Mouse (Mus musculus): ENCODE measurements around the gene 1700010I14Rik. TPM values are rescaled to one million over a fixed set of nuclear protein-coding genes. Genes with fewer than 3 reads are reported as not detected.

1700010I14Rik gene
- polyA plus RNA-seq, 2 experiments: 0.55 to 0.79 TPM

DNA sequence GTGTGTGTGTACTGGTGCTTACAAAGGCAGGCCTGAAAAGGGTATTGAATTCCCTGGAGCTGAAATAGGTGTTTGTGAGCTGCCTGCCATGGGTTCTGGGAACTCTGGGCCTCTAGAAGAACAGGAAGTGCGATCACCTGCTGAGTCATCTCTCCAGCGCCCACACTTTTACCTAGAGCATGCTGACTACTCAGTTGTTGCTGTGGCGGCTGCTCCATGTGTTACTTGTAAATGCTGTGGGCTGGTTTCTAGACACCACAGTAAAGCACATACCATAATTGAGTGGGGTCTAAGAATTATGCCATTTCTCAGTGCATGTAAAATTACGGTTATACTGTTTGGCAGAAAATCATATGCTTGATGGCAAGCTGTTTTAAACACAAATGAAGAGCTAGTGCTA, 14.3 kb downstream of the 1700010I14Rik start:
- Histone ChIP-seq H3K9ac (replicated peaks) (no peak overlapping the region), H3K4me3 (ENCODE audit: insufficient read depth in 1 of 2, low read depth in 2 of 2, low read length in 2 of 2) (no peak overlapping the region), H3K4me2 (ENCODE audit: low read depth) (no peak overlapping the region), H3K27me3 (ENCODE audit: control insufficient read depth, insufficient read depth, low read length) (no peaks in the 10 kb centered on the region), H3K4me1 (replicated peaks; ENCODE audit: control insufficient read depth in 2 of 2, insufficient read depth in 2 of 2, low read length in 1 of 2) (no peaks in the 10 kb centered on the region), H3K36me3 (replicated peaks; ENCODE audit: control insufficient read depth, insufficient read depth, low read depth) (no peaks in the 10 kb centered on the region), H3K9me3 (ENCODE audit: control insufficient read depth, low read length) (no peaks in the 10 kb centered on the region), H3K27ac (no peak overlapping the region)
- ATAC-seq (ENCODE audit: insufficient read depth) (no peak), DNase-seq (ENCODE audit: low read depth in 3 of 3, low spot score in 3 of 3) (no peak)
- TF ChIP-seq EP300 (IDR thresholded peaks at IDR 0.05; ENCODE audit: low read depth) (no peak), CTCF (IDR thresholded peaks at IDR 0.05; ENCODE audit: low read depth) (no peak)
- WGBS (ENCODE audit: insufficient replicate concordance): 33% methylated on average over 4 of the region's 4 CpGs

DNA sequence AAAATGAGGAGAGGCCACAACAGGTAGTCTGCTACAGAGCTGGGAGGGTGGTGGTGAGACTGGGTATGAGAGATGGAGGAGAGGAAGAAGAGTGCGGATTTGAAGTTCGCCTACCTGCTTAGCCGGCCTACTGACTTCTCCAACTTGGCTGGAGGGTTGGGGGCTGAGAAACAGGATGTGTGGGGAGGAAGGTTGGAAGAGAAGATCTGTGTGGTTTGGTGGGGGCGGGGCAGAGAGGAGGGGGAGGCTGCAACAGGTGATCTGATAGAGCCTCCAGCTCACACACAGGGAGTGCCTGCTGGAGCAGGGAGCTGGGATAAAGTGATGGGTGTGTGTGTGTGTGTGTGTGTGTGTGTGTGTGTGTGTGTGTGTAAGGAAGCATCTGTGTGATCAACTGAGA, 16.4 kb downstream of the 1700010I14Rik start:
- TF ChIP-seq EP300 (IDR thresholded peaks at IDR 0.05; ENCODE audit: low read depth) (no peak), CTCF (IDR thresholded peaks at IDR 0.05; ENCODE audit: low read depth) (no peak)
- no peak overlapping the region for H3K4me3 ChIP-seq (ENCODE audit: insufficient read depth in 1 of 2, low read depth in 2 of 2, low read length in 2 of 2)
- WGBS (ENCODE audit: insufficient replicate concordance): 60% methylated on average over 4 of the region's 4 CpGs

DNA sequence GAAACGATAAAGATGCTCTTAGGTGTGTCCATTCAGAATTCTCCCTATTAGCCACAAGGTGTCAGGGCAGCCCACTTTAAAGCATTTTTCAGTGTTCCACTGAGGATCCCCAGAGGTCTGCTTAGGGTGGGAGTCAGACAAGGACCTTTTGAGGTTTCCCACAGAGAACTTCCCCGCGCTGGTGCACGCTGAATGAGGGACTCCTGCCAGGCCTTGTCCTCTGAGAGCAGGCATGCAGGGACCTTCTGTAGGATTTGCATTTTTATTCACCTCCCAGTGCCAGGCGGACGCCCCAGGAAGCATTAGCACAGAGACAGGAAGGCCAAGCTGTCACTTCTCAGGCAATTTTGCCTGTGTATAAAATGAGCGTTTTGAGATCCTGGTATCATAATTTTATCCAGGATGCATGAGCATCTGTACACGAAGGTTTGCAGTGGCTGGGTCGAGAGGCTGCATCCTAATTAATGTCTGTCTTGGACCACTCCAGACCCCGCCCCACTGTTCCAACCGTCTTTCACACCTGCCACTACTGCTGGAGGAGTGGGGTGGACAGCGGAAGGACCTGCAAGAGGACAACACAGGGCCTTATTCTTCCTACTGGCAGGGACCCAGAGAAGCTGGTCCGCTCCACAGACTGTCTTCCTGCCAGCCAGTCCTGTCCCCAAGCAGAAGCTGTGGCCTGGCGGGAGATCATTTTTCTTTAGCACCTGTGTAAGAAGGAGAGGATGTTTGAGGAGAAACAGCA, 35.2 kb downstream of the 1700010I14Rik start:
- WGBS (ENCODE audit: insufficient replicate concordance): 29% methylated on average over 14 of the region's 14 CpGs

More for the DNA sequence above, 16.4 kb downstream of the 1700010I14Rik start:
- H3K27me3 ChIP-seq (ENCODE audit: control insufficient read depth, insufficient read depth, low read length): no peaks in the 10 kb centered on the region
- ATAC-seq (ENCODE audit: insufficient read depth): no peak
- no peak overlapping the region for H3K9ac ChIP-seq (replicated peaks)
- H3K36me3 ChIP-seq (replicated peaks; ENCODE audit: control insufficient read depth, insufficient read depth, low read depth): no peaks in the 10 kb centered on the region
- no peaks in the 10 kb centered on the region for H3K4me1 ChIP-seq (replicated peaks; ENCODE audit: control insufficient read depth in 2 of 2, insufficient read depth in 2 of 2, low read length in 1 of 2)
- H3K27ac ChIP-seq: no peak overlapping the region
- DNase-seq (ENCODE audit: low read depth in 3 of 3, low spot score in 3 of 3): no peak
- no peaks in the 10 kb centered on the region for H3K9me3 ChIP-seq (ENCODE audit: control insufficient read depth, low read length)
- H3K4me2 ChIP-seq (ENCODE audit: low read depth): no peak overlapping the region

DNA sequence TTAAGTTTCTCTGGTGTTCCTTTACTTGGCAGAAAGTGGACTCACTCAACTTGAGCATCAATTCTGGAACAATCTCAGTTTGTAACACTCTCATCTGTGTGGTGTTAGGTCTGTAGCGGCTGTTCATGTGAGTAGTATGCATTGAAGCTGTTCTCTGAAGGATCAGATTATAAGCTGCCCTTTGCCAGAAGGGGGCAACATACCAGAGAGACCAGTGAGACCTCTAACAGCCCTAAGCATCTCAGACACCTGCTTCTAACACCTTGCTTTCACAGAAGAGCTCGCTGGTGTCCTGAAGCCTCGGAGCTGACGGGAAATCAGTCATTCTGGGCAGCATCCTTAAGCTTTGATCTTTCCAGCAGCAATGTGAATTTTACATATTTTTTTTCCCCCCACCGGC, 42.0 kb downstream of the 1700010I14Rik start:
- H3K9me3 ChIP-seq (ENCODE audit: control insufficient read depth, low read length): no peaks in the 10 kb centered on the region
- no peak for DNase-seq (ENCODE audit: low read depth in 3 of 3, low spot score in 3 of 3)
- no peak overlapping the region for H3K9ac ChIP-seq (replicated peaks)
- 53% methylated on average over 5 of the region's 5 CpGs for WGBS (ENCODE audit: insufficient replicate concordance)
- H3K27me3 ChIP-seq (ENCODE audit: control insufficient read depth, insufficient read depth, low read length): no peaks in the 10 kb centered on the region
- H3K36me3 ChIP-seq (replicated peaks; ENCODE audit: control insufficient read depth, insufficient read depth, low read depth): no peaks in the 10 kb centered on the region
- H3K4me2 ChIP-seq (ENCODE audit: low read depth): no peak overlapping the region
- ATAC-seq (ENCODE audit: insufficient read depth): no peak
- H3K27ac ChIP-seq: no peak overlapping the region
- no peak overlapping the region for H3K4me3 ChIP-seq (ENCODE audit: insufficient read depth in 1 of 2, low read depth in 2 of 2, low read length in 2 of 2)
- TF ChIP-seq EP300 (IDR thresholded peaks at IDR 0.05; ENCODE audit: low read depth) (no peak), CTCF (IDR thresholded peaks at IDR 0.05; ENCODE audit: low read depth) (0 out of 2 replicates have a peak, but pooled peaks have one; percentile 6)
- no peaks in the 10 kb centered on the region for H3K4me1 ChIP-seq (replicated peaks; ENCODE audit: control insufficient read depth in 2 of 2, insufficient read depth in 2 of 2, low read length in 1 of 2)

More for the DNA sequence above, 35.2 kb downstream of the 1700010I14Rik start:
- Histone ChIP-seq H3K36me3 (replicated peaks; ENCODE audit: control insufficient read depth, insufficient read depth, low read depth) (no peaks in the 10 kb centered on the region), H3K4me1 (replicated peaks; ENCODE audit: control insufficient read depth in 2 of 2, insufficient read depth in 2 of 2, low read length in 1 of 2) (no peaks in the 10 kb centered on the region), H3K27ac (no peak overlapping the region), H3K4me3 (ENCODE audit: insufficient read depth in 1 of 2, low read depth in 2 of 2, low read length in 2 of 2) (no peak overlapping the region), H3K9me3 (ENCODE audit: control insufficient read depth, low read length) (no peaks in the 10 kb centered on the region), H3K9ac (replicated peaks) (no peak overlapping the region), H3K27me3 (ENCODE audit: control insufficient read depth, insufficient read depth, low read length) (no peaks in the 10 kb centered on the region), H3K4me2 (ENCODE audit: low read depth) (no peak overlapping the region)
- DNase-seq (ENCODE audit: low read depth in 3 of 3, low spot score in 3 of 3) (no peak), ATAC-seq (ENCODE audit: insufficient read depth) (no peak)
- TF ChIP-seq CTCF (IDR thresholded peaks at IDR 0.05; ENCODE audit: low read depth) (no peak), EP300 (IDR thresholded peaks at IDR 0.05; ENCODE audit: low read depth) (no peak)

DNA sequence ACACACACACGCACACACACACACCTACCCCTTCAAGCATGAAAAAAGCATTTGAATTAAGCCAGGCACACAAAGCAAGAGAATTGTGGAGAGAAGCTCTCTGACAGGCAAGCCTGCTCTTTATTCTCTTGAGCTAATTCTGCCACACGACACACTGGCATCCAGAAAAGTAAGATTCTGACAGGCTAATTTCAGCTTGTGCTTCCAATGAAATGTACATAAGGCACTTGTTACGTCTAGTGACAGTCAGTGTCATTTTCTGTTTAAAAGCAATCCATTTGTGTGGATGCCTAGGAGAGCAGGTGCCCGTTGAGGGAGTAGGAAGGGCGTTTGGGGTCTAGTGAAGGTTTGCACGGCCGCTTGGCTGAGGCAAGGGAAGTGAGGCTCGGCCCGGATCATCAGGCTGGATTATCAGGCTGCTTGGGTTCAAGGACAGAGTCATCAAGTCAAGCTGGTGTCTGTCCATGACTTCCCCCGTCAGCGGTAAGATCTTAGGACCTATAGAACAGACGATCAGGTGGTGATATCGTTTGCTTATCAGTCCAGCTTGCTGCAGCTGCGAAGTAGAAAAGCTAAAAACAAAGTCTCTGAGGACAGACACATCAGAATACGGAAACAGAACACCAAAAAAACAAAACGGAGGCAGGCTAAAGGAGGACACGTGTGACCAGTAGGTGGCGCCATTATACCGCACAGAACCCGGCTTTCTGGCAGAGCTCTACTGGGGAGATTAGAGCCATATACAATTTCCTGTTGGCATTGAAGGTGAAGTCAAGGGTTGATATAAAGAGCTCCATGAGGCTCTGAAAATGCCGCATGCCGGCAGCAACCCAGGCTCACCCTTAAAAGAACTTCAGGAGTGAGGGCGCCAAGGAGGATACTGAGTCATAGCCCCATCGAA, 43.4 kb downstream of the 1700010I14Rik start:
- H3K4me1 ChIP-seq (replicated peaks; ENCODE audit: control insufficient read depth in 2 of 2, insufficient read depth in 2 of 2, low read length in 1 of 2): no peaks in the 10 kb centered on the region
- no peak overlapping the region for H3K9ac ChIP-seq (replicated peaks)
- H3K4me3 ChIP-seq (ENCODE audit: insufficient read depth in 1 of 2, low read depth in 2 of 2, low read length in 2 of 2): no peak overlapping the region
- WGBS (ENCODE audit: insufficient replicate concordance): 11% methylated on average over 24 of the region's 24 CpGs
- no peak overlapping the region for H3K27ac ChIP-seq
- ATAC-seq (ENCODE audit: insufficient read depth) (no peak), DNase-seq (ENCODE audit: low read depth in 3 of 3, low spot score in 3 of 3) (peak; percentile 22 to 29 (median 24))
- H3K9me3 ChIP-seq (ENCODE audit: control insufficient read depth, low read length): no peaks in the 10 kb centered on the region
- H3K36me3 ChIP-seq (replicated peaks; ENCODE audit: control insufficient read depth, insufficient read depth, low read depth): no peaks in the 10 kb centered on the region
- TF ChIP-seq CTCF (IDR thresholded peaks at IDR 0.05; ENCODE audit: low read depth) (peak; percentile 87), EP300 (IDR thresholded peaks at IDR 0.05; ENCODE audit: low read depth) (no peak)
- no peaks in the 10 kb centered on the region for H3K27me3 ChIP-seq (ENCODE audit: control insufficient read depth, insufficient read depth, low read length)
- H3K4me2 ChIP-seq (ENCODE audit: low read depth): peak overlapping the region; percentile 36; the same call in 1 of the 2 replicates

All from liver, embryonic 14.5 days (tissue).